Mouse (Mus musculus) telencephalon, adult 2 months (tissue): ENCODE data around the gene Fut8.
"Not testable (repeated sequence)": the region's sequence is repeated elsewhere in the genome, so short reads cannot be mapped to it uniquely, and the experiment has no call there.

Experiments
- DNase-seq: peaks from one replicate; pipeline ENCODE4 v3.0.0-alpha.2; 2011; ENCODE audit warnings: low read depth, low spot score

Fut8 gene

DNA sequence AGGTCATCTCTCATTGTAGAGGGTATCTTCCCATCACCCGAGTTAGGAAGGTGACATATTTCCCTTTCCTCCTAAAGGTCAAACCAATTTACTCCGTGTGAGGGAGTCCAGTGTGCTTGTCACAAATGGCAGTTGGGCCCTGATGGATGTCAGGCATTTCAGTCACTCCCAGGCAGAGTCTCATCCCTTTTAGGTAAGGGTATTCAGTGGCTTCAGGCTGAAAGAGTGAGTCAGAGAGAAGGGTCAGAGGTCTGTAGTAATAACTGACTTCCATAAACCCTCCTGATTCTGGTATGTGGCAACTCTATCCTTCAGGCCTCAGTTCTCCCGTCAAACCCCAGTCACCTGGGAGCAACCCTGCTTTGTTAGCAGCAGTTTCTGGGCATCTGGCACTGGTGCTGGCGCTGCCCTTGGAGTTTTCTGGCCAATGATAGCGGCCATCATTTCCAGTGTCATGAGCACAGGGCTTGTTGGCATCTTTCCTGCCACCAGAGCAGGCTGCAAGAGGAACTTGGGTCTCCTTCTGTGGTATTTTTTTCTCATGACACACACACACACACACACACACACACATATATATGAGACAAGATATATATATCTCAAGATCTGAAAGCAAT lies 262.6 kb downstream of the Fut8 start:
- no peak for DNase-seq

- DNase-seq: no peak
Measured at GRCm38 (mm10) chr12:77501466-77502240, 263.7 kb downstream of the Fut8 start.

GRCm38 (mm10) chr12:77502243-77502642 lies 264.3 kb downstream of the Fut8 start:
- no peak for DNase-seq

GRCm38 (mm10) chr12:77505431-77505830 lies 267.5 kb downstream of the Fut8 start:
- DNase-seq: no peak

DNA sequence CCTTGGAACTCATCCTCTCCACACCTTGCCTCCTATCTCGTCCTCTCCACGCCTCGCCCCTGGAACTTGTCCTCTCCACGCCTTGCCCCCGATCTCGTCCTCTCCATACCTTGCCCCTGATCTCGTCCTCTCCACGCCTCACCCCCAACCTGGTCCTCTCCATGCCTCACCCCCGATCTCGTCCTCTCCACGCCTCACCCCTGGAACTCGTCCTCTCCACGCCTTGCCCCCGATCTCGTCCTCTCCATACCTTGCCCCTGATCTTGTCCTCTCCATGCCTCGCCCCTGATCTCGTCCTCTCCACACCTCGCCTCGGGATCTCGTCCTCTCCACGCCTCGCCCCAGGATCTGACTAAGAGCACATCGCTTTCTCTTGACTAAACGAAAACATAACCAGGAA lies 269.8 kb downstream of the Fut8 start:
- DNase-seq: no peak

GRCm38 (mm10) chr12:77510758-77511157 lies 272.8 kb downstream of the Fut8 start:
- DNase-seq: no peak

DNA sequence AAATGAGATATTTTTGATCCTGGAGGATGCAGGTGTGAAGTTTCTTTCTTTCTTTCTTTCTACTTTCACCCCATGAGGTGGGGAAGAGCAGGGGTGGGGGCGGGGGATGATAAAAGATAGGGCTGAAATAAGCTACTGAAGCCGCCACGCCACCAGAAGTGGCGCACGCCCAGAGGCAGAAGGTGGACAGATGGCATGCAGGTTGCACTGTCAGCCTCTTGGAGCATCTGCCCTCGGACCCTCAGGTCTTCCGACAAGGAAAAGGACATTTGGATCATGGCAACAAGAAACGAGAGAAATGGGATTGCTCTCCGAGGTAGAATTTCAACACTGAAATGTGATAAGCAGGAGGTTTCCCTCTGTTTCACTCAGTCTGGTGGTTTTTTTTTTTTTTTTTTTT lies 273.3 kb downstream of the Fut8 start:
- no peak for DNase-seq

DNA sequence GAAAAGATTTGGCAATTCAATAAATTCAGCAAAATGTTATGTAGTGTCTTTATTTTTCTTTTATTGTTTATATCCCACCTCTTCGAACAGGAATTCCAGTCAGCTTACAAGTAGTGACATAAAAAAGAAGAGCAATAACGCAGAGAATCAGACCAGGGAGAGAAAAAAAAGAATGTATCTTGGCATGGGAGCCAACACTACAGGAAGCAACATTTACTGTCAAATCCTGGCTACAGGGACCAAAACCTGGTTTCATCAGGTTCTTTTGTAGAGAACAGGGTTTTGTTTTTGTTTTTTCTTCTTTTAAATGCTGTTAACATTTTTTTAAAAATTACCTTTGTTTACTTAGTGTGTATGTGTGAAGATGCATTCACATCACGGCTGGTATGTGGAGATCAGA lies 273.7 kb downstream of the Fut8 start:
- DNase-seq: no peak

DNA sequence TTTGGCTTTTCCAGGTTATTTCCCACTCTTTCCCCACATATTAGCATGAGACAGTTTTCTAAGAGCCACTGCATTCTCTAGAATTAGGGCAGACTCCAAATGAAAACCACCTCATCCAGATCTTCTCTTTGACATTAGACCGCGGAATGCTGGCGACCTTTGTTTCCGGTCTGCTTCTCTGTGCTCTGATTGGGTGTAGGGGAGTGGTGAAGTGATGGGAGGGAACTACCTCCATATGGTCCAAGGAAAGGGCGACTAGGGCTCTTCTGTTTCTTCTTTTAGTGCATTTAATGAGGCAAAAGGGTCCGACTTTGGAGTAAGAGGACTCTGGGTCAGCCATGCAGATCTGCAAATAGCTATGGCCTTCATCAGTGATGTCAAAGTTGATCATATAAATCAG lies 278.9 kb downstream of the Fut8 start:
- DNase-seq: no peak

DNA sequence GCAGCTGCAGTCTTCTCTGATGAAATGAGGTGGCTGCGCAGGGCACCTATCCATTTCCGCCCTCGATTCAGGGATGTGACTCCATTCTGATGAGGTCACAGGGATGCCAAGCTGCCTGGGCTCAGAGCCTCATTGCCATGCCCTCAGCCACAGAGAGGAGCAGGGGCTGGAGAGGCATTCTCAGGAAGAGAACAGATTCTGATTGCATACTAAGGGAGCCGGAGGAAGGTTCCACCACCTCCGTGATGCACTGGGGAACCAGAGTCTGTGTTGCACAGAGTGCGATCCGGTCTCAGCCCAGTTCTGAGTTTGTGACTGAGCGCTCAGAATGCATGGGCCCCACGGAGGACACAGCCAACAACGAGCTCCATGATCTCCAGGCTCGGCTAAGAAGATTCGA lies 279.8 kb downstream of the Fut8 start:
- no peak for DNase-seq

GRCm38 (mm10) chr12:77519534-77520102 lies 281.7 kb downstream of the Fut8 start:
- no peak for DNase-seq

DNA sequence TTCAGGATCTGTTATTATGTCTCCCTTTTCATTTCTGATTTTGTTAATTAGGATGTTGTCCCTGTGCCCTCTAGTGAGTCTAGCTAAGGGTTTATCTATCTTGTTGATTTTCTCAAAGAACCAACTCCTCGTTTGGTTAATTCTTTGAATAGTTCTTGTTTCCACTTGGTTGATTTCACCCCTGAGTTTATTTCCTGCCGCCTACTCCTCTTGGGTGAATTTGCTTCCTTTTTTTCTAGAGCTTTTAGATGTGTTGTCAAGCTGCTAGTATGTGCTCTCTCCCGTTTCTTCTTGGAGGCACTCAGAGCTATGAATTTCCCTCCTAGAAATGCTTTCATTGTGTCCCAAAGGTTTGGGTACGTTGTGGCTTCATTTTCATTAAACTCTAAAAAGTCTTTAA lies 286.1 kb downstream of the Fut8 start:
- DNase-seq: not testable (repeated sequence)
